9 mouse cellular contexts compared by ENCODE assay signal in the genomic region with DNA sequence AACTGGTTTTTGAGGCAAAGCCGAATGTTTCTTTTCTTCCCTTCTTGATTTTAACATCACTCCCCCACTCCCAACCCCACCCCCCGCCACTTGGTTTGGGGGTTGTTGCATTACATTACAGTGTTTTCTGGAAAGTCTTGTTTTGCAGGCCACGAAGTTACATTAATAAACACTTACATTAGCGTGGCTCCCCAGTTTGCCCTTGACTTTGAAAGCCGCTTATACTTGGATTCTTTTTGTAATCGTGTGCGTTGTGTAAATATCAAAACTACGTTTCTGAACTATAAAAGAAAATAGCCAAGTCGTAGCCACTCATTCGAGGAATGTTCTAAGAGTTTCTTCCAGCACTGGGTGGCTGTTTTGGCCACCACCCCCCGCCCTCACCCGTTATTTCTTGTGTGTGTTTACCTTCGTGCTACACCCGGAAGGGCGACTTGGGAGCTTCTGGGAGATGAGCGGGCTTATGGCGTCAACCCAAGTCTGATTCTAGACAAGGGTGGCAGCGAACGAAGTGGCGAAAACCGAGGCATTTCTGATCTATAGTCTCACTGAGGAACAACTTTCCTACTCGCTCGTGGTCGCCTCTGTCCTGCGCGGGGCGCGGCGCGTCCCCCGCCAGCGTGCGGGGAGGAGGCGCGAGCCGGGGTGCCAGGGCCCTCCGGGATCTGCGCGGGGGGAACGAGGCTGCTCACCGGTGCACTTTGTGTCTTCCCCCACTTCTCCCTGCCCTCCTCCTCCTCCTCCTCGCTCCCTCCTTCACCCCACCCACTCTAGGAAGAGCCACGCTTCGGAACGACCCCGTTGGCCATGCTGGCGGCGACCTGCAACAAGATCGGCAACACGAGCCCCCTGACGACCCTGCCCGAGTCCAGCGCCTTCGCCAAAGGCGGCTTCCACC. TPM values are rescaled to one million over a fixed set of nuclear protein-coding genes. Genes with fewer than 3 reads are reported as not detected.
DNase-seq lines count a peak whose midpoint lies in the region; ATAC-seq and TF ChIP-seq lines count a peak whose summit lies in the region.
"Had no signal": no experiment of that assay in that cellular context is flagged by ENCODE, and none has a peak within 500 bp of the region (broad histone marks: within the 10 kb centered on the region; RNA-seq: fewer than 3 reads in every experiment).

No protein-coding gene starts in this region.

- H3K27me3 ChIP-seq in CH12.LX (replicated peaks), result peaks cover 29% of the 10 kb centered on the region
- H3K27me3 ChIP-seq in forebrain, embryonic 13.5 days, result peaks cover 76% of the 10 kb centered on the region
- peaks cover 23% of the 10 kb centered on the region for H3K27me3 ChIP-seq in midbrain, embryonic 16.5 days (ENCODE audit: control insufficient read depth, insufficient read depth, low read depth, low read length)

- no peaks in the 10 kb centered on the region; a peak in 1 of 4 replicates for H3K4me1 ChIP-seq in CH12.LX (ENCODE audit: control insufficient read depth in 1 of 2, insufficient read depth in 2 of 2)
- peaks cover 56% of the 10 kb centered on the region for H3K4me1 ChIP-seq in forebrain, embryonic 13.5 days
- peaks cover 21% of the 10 kb centered on the region for H3K4me1 ChIP-seq in midbrain, embryonic 16.5 days (ENCODE audit: control insufficient read depth, insufficient read depth, low read length)

- peak overlapping the region; percentile 47; the same call in 1 of the 2 replicates for H3K4me2 ChIP-seq in CH12.LX (ENCODE audit: insufficient read depth, low read depth, poor library complexity, severe bottlenecking)
- H3K4me2 ChIP-seq in forebrain, embryonic 13.5 days, result peak overlapping the region; percentile 62
- H3K4me2 ChIP-seq in midbrain, embryonic 16.5 days (ENCODE audit: low read length), result peak overlapping the region; percentile 51

- no peak for TF ChIP-seq POLR2A in CH12.LX (IDR thresholded peaks at IDR 0.05; ENCODE audit: low read depth, low read length)

- TF ChIP-seq CTCF in CH12.LX (conservative IDR thresholded peaks at IDR 0.05 in 1 of 2, IDR thresholded peaks at IDR 0.05 in 1 of 2; ENCODE audit: low read depth in 2 of 2, low read length in 2 of 2), result no peak

- peak overlapping the region; percentile 46; the same call in 1 of the 2 replicates for H3K9ac ChIP-seq in CH12.LX (ENCODE audit: insufficient read depth, low read depth)
- H3K9ac ChIP-seq in forebrain, embryonic 13.5 days, result peak overlapping the region; percentile 86
- H3K9ac ChIP-seq in midbrain, embryonic 16.5 days (ENCODE audit: low read depth, low read length), result peak overlapping the region; percentile 58; the same call in 1 of the 2 replicates

- WGBS in forebrain, embryonic 13.5 days, result under 1% methylated on average over 52 of the region's 55 CpGs
- WGBS in midbrain, embryonic 16.5 days, result under 1% methylated on average over 54 of the region's 55 CpGs

- H3K79me2 ChIP-seq in CH12.LX (replicated peaks; ENCODE audit: control insufficient read depth, extremely low read depth, insufficient read depth, poor library complexity, severe bottlenecking), result no peaks in the 10 kb centered on the region

- peak; percentile 44 to 56 for DNase-seq in cerebellum, postnatal 10 days
- DNase-seq in CH12.LX (ENCODE audit: extremely low read depth), result no peak
- DNase-seq in kidney, postnatal 10 days, result peak; percentile 24
- DNase-seq in Muller cell, postnatal 12 days (ENCODE audit: inconsistent ontology term), result no peak
- DNase-seq in layer of hippocampus, adult 9-10 months (ENCODE audit: low spot score), result no peak

- H3K27ac ChIP-seq in CH12.LX (ENCODE audit: insufficient read depth, low read depth), result 0 out of 2 replicates have a peak overlapping the region, but pooled peaks have one; percentile 2
- peak overlapping the region; percentile 91 for H3K27ac ChIP-seq in forebrain, embryonic 13.5 days
- H3K27ac ChIP-seq in midbrain, embryonic 16.5 days (ENCODE audit: low read length), result peak overlapping the region; percentile 59

- in situ Hi-C loops in CH12.LX (cut with MboI; ENCODE audit: low pct_ligation_motif_present, low pct_unique_long_range_greater_than_20kb, low sequenced_read_pairs), result no loop called here

- dilution Hi-C loops in CH12.LX (cut with MboI; ENCODE audit: extremely low pct_ligation_motif_present, extremely low pct_unique_long_range_greater_than_20kb, low sequenced_read_pairs), result no loop called here

- peak overlapping the region in 1 of 3 experiments; percentile 67 for H3K4me3 ChIP-seq in CH12.LX (replicated peaks in 1 of 3; ENCODE audit: low read depth in 2 of 3, low read length in 2 of 3, poor library complexity in 1 of 3)
- peak overlapping the region; percentile 53 for H3K4me3 ChIP-seq in forebrain, embryonic 13.5 days
- H3K4me3 ChIP-seq in midbrain, embryonic 16.5 days (ENCODE audit: low read depth, low read length), result peak overlapping the region; percentile 39

- no peak for TF ChIP-seq RAD21 in CH12.LX (IDR thresholded peaks at IDR 0.05; ENCODE audit: low read depth, low read length)

- peaks cover 19% of the 10 kb centered on the region for H3K9me3 ChIP-seq in CH12.LX (replicated peaks; ENCODE audit: low read length)
- no peaks in the 10 kb centered on the region for H3K9me3 ChIP-seq in forebrain, embryonic 13.5 days (replicated peaks)
- H3K9me3 ChIP-seq in midbrain, embryonic 16.5 days (replicated peaks; ENCODE audit: control insufficient read depth, low read length, poor library complexity, severe bottlenecking), result no peaks in the 10 kb centered on the region

- no peak for ATAC-seq in cerebellum, adult (ENCODE audit: insufficient number of reproducible peaks, low FRiP score, low TSS enrichment)
- ATAC-seq in forebrain, embryonic 13.5 days, result no peak
- ATAC-seq in midbrain, embryonic 16.5 days, result 0 out of 2 replicates have a peak, but pooled peaks have one; percentile 11

- no peaks in the 10 kb centered on the region for H3K36me3 ChIP-seq in CH12.LX (replicated peaks in 1 of 2; ENCODE audit: control insufficient read depth in 1 of 2, insufficient read depth in 1 of 2, low read length in 1 of 2)
- H3K36me3 ChIP-seq in forebrain, embryonic 13.5 days (ENCODE audit: poor library complexity, severe bottlenecking), result peaks cover 13% of the 10 kb centered on the region
- H3K36me3 ChIP-seq in midbrain, embryonic 16.5 days (ENCODE audit: control insufficient read depth, insufficient read depth, low read length), result no peaks in the 10 kb centered on the region

- TF ChIP-seq EP300 in CH12.LX (IDR thresholded peaks at IDR 0.05; ENCODE audit: low read length), result no peak

TF ChIP-seq in CH12.LX, 34 proteins besides CTCF, POLR2A, EP300 and RAD21:
- peak; percentile 37; the same call in 1 of the 2 replicates for TF ChIP-seq ELF1 (IDR thresholded peaks at IDR 0.05; ENCODE audit: low read depth, low read length)
- TF ChIP-seq ZKSCAN1 (IDR thresholded peaks at IDR 0.05; ENCODE audit: borderline replicate concordance, low read depth, low read length), result no peak
- TF ChIP-seq CHD2 (IDR thresholded peaks at IDR 0.05; ENCODE audit: low read length), result no peak
- TF ChIP-seq TCF12 (IDR thresholded peaks at IDR 0.05; ENCODE audit: low read depth, low read length), result no peak
- no peak for TF ChIP-seq BHLHE40 (IDR thresholded peaks at IDR 0.05; ENCODE audit: low read depth, low read length)
TF ChIP-seq in CH12.LX: peak in this region for 1.

RNA-seq across cellular contexts. Expression of gene Sp9, which starts 0.9 kb away (rescaled TPM):
- total RNA-seq in CH12.LX (2012; rRNA removed) (0.13 and 0.55 TPM in 2 replicates), CH12.LX (2014; rRNA removed) (not detected in 2 replicates)
- not detected in 2 replicates for polyA plus RNA-seq in CH12.LX (2012; ENCODE audit: insufficient read length, low read depth)
- 10.6 and 15.4 TPM in 2 replicates for polyA plus RNA-seq in forebrain, embryonic 13.5 days (2015; fragmentation: Nextera tagmentation; extraction: Ambion mirVana)
- polyA plus RNA-seq in midbrain, embryonic 16.5 days (2015; fragmentation: Nextera tagmentation; extraction: Ambion mirVana), result 3.0 and 4.2 TPM in 2 replicates
- total RNA-seq: gastrocnemius, postnatal 4 days had no signal

RNA-seq across cellular contexts. Expression of gene Scrn3, which starts 39.8 kb away (rescaled TPM):
- total RNA-seq in CH12.LX (2012; rRNA removed) (6.0 and 6.6 TPM in 2 replicates), CH12.LX (2014; rRNA removed) (10.2 and 11.1 TPM in 2 replicates)
- 14.8 and 19.2 TPM in 2 replicates for polyA plus RNA-seq in CH12.LX (2012; ENCODE audit: insufficient read length, low read depth)
- polyA plus RNA-seq in forebrain, embryonic 13.5 days (2015; fragmentation: Nextera tagmentation; extraction: Ambion mirVana), result 9.5 and 10.5 TPM in 2 replicates
- 6.7 and 8.1 TPM in 2 replicates for polyA plus RNA-seq in midbrain, embryonic 16.5 days (2015; fragmentation: Nextera tagmentation; extraction: Ambion mirVana)

RNA-seq across cellular contexts. Expression of gene Cir1, which starts 39.9 kb away (rescaled TPM):
- total RNA-seq in CH12.LX (2012; rRNA removed) (4.8 and 5.2 TPM in 2 replicates), CH12.LX (2014; rRNA removed) (3.8 and 4.6 TPM in 2 replicates)
- 14.3 and 15.6 TPM in 2 replicates for polyA plus RNA-seq in CH12.LX (2012; ENCODE audit: insufficient read length, low read depth)
- 26.9 and 30.2 TPM in 2 replicates for polyA plus RNA-seq in forebrain, embryonic 13.5 days (2015; fragmentation: Nextera tagmentation; extraction: Ambion mirVana)
- 25.5 and 26.6 TPM in 2 replicates for polyA plus RNA-seq in midbrain, embryonic 16.5 days (2015; fragmentation: Nextera tagmentation; extraction: Ambion mirVana)

RNA-seq across cellular contexts. Expression of gene Ola1, which starts 53.9 kb away (rescaled TPM):
- 114 and 127 TPM in 2 replicates for total RNA-seq in CH12.LX (2012; rRNA removed)
- 175 and 213 TPM in 2 replicates for total RNA-seq in CH12.LX (2014; rRNA removed)
- polyA plus RNA-seq in CH12.LX (2012; ENCODE audit: insufficient read length, low read depth), result 182 TPM in 2 replicates
- 104 and 115 TPM in 2 replicates for polyA plus RNA-seq in forebrain, embryonic 13.5 days (2015; fragmentation: Nextera tagmentation; extraction: Ambion mirVana)
- polyA plus RNA-seq in midbrain, embryonic 16.5 days (2015; fragmentation: Nextera tagmentation; extraction: Ambion mirVana), result 97.1 and 98.5 TPM in 2 replicates

Comparison
In these comparisons a context has a peak if more than half of its experiments do, and no peak if none do; other contexts are left out.
1. DNase-seq: peak in cerebellum, postnatal 10 days (2 of 2) and kidney, postnatal 10 days (single experiment); none in CH12.LX (single experiment), Muller cell, postnatal 12 days (single experiment) and layer of hippocampus, adult 9-10 months (single experiment).
2. H3K27ac ChIP-seq: peak in every context shown above with its lines; median percentile 91 in forebrain, embryonic 13.5 days; 59 in midbrain, embryonic 16.5 days; 2 in CH12.LX.
3. Peak in every context shown above with its lines, with median percentiles within 50 percentile points of each other: H3K4me2 ChIP-seq and H3K9ac ChIP-seq.